Mouse (Mus musculus) heart, embryonic 11.5 days (tissue): ENCODE data around the gene Dpf2. TPM values are rescaled to one million over a fixed set of nuclear protein-coding genes. Genes with fewer than 3 reads are reported as not detected.
A peak's percentile ranks its signal among the peaks of the same experiment; 100 is the strongest.

Source experiments
- ATAC-seq: fragments of 200-750 bp; cut with Nextera tagmentation; replicated peaks from 2 replicates; pipeline ENCODE4 v1.8.0; 2017; ENCODE audit warnings: moderate library complexity; ENCODE audit not compliant: insufficient number of reproducible peaks, low FRiP score, low TSS enrichment
- H3K27ac ChIP-seq: fragments of 300-500 bp; sonication (generic); 2 replicates; pipeline ENCODE4 v1.5.1; 2014; ENCODE audit warnings: mild to moderate bottlenecking, low read depth, low read length
- H3K27me3 ChIP-seq: fragments of 300-500 bp; sonication (generic); 2 replicates; pipeline ENCODE4 v1.6.1; 2014; ENCODE audit warnings: mild to moderate bottlenecking, low read length, mixed read lengths; ENCODE audit not compliant: control insufficient read depth, insufficient read depth
- H3K36me3 ChIP-seq: fragments of 300-500 bp; sonication (generic); 2 replicates; pipeline ENCODE4 v1.6.1; 2014; ENCODE audit warnings: mild to moderate bottlenecking, low read length, moderate library complexity, mixed read lengths; ENCODE audit not compliant: control insufficient read depth, insufficient read depth
- H3K4me1 ChIP-seq: fragments of 300-500 bp; sonication (generic); 2 replicates; pipeline ENCODE4 v1.6.1; 2014; ENCODE audit warnings: low read length; ENCODE audit not compliant: control insufficient read depth, insufficient read depth
- H3K4me2 ChIP-seq: fragments of 300-500 bp; sonication (generic); 2 replicates; pipeline ENCODE4 v1.6.1; 2014; ENCODE audit warnings: mild to moderate bottlenecking, moderate library complexity
- H3K4me3 ChIP-seq: fragments of 300-500 bp; sonication (generic); 2 replicates; pipeline ENCODE4 v1.5.1; 2014; ENCODE audit warnings: low read depth, low read length
- H3K9ac ChIP-seq: fragments of 300-500 bp; sonication (generic); 2 replicates; pipeline ENCODE4 v1.6.1; 2014; ENCODE audit warnings: mild to moderate bottlenecking, low read depth, low read length, moderate library complexity
- H3K9me3 ChIP-seq: fragments of 300-500 bp; sonication (generic); replicated peaks from 2 replicates; pipeline ENCODE4 v1.6.1; 2016; ENCODE audit warnings: low read length; ENCODE audit not compliant: control insufficient read depth
- WGBS: fragments of 180-500 bp; shearing (Covaris S2); extraction: QIAGEN DNeasy Blood & Tissue Kit; methylation state at CpG from one replicate; pipeline ENCODE4 v1.1.7; 2014; ENCODE audit not compliant: insufficient replicate concordance; 5-methylcytosine and 5-hydroxymethylcytosine counted together
- polyA plus RNA-seq: library from polyadenylated mRNA; unstranded; fragments of >200 nt; fragmentation: Nextera tagmentation; extraction: Ambion mirVana; gene quantifications from 2 replicates; pipeline ENCODE4 v1.2.1, GENCODE M21; 2014

Dpf2 gene
- polyA plus RNA-seq, 1 experiment from 2014 or later, result 105 TPM

DNA sequence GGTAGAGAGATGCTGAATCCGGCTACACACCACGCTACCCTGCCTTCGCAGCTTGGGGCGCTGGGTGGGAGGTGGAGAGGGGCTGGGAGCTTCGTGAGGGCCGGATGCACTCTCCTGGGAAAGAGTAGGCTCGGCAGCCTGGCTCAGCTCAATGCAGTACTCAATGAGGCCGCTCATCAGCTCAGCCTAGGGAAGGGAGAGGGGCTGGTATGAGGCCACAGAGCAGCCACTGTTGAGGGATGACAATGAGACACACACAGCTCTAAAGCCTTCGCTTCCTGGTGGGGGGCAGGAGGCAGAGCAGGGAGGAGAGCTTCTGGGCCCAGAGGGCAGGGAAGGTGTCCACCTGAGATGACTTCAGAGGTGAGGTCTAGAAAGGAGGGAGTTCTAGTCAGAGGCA is 56.2 kb downstream of the Dpf2 start:
- H3K27me3 ChIP-seq, result no peaks in the 10 kb centered on the region
- no peak overlapping the region for H3K9ac ChIP-seq
- no peak for ATAC-seq
- H3K27ac ChIP-seq, result no peak overlapping the region
- H3K4me2 ChIP-seq, result no peak overlapping the region
- peaks cover 16% of the 10 kb centered on the region for H3K4me1 ChIP-seq
- no peaks in the 10 kb centered on the region for H3K9me3 ChIP-seq
- no peak overlapping the region for H3K4me3 ChIP-seq
- peaks cover 40% of the 10 kb centered on the region for H3K36me3 ChIP-seq
- 81% methylated on average over 9 of the region's 9 CpGs for WGBS

DNA sequence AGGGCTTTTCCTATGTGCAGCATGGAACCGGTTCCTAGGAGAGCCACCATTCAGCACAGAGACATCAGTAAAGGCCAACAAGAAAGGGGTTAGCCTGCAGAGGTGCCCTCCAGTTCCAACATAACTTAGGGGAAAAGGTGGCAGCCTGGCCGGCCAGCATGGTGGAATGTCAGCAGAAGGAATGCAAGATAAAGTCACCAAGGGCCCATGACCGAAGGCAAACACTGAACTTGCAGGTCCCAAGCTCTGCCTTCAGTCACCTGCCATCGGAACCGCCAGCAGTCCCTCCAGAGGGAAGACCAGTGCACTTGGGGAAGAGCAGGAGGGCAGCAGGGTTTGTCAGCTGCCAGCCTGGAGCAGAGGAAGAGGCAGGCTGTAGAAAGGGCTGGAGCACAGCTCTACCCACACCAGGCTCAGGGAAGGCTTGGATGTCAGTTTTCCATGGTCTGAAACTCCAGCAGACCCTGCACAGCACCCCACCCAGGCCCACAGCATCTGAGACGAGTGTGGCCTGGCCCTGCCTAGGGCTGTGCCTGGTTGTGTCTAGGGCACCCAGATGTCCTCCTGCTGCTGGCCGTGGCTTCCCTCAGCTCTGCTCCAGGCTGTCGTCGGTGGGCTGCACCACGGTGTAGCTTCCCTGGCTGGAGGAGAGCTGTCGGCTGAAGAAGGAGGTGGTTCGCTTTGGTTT is 60.6 kb downstream of the Dpf2 start:
- Histone ChIP-seq H3K36me3 (peaks cover 19% of the 10 kb centered on the region), H3K4me2 (0 out of 2 replicates have a peak overlapping the region, but pooled peaks have one; percentile 6), H3K9me3 (no peaks in the 10 kb centered on the region), H3K27ac (peak overlapping the region; percentile 65), H3K4me3 (no peak overlapping the region), H3K9ac (peak overlapping the region; percentile 59), H3K4me1 (peaks cover 52% of the 10 kb centered on the region), H3K27me3 (no peaks in the 10 kb centered on the region)
- no peak for ATAC-seq
- WGBS, result 56% methylated on average over 12 of the region's 12 CpGs

DNA sequence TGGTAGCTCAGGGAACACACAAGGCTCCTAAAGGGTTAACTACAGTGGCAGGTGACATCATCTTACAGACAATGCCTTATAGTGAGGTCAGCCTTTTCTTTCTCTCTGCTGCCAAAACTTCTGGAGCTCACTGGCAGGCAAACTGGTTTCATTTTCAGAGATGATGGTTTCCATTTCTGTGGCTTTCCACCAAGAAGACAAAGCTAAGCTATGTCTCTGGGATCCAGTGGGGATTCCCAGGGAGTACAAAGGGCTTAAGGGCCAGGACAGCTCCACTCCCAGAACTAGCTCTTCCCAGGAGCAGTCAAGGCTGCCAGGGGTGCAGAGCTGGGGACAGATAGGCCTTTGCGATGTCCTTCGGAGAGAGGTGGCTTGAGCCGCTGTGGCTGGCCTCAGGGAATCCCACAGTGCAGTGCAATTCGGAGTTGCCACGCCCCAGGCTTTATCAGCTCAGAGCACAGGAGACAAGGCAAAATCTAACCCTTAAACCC is 61.3 kb downstream of the Dpf2 start:
- Histone ChIP-seq H3K9ac (peak overlapping the region; percentile 61), H3K4me3 (no peak overlapping the region), H3K36me3 (peaks cover 16% of the 10 kb centered on the region), H3K27ac (peak overlapping the region; percentile 65), H3K4me2 (peak overlapping the region; percentile 31), H3K9me3 (no peaks in the 10 kb centered on the region), H3K27me3 (no peaks in the 10 kb centered on the region), H3K4me1 (peaks cover 58% of the 10 kb centered on the region)
- no peak for ATAC-seq
- WGBS, result 38% methylated on average over 5 of the region's 5 CpGs

DNA sequence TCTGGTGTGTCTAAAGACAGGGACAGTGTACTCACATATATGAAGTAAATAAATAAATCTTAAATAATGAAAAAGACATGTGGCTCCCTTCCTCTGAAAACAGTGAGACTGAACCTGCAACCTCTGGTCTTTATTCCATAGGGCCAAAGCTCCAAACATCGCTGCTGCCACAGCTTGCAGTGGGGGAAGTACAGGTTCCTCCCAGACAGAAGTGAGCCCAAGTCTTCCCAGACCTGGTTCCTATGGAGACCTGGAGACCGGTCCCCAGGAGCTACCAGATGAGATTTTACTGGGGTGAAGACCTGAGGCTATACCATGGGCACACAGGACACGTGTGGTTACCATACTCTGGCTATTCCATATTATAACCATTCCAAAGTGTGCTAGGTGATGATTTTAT is 62.0 kb downstream of the Dpf2 start:
- no peaks in the 10 kb centered on the region for H3K27me3 ChIP-seq
- H3K9me3 ChIP-seq, result no peaks in the 10 kb centered on the region
- H3K4me3 ChIP-seq, result no peak overlapping the region
- H3K36me3 ChIP-seq, result peaks cover 14% of the 10 kb centered on the region
- no peak overlapping the region for H3K9ac ChIP-seq
- no peak overlapping the region for H3K4me2 ChIP-seq
- peaks cover 60% of the 10 kb centered on the region for H3K4me1 ChIP-seq
- ATAC-seq, result no peak
- no peak overlapping the region for H3K27ac ChIP-seq
- WGBS, result 84% methylated on average over 3 of the region's 3 CpGs

DNA sequence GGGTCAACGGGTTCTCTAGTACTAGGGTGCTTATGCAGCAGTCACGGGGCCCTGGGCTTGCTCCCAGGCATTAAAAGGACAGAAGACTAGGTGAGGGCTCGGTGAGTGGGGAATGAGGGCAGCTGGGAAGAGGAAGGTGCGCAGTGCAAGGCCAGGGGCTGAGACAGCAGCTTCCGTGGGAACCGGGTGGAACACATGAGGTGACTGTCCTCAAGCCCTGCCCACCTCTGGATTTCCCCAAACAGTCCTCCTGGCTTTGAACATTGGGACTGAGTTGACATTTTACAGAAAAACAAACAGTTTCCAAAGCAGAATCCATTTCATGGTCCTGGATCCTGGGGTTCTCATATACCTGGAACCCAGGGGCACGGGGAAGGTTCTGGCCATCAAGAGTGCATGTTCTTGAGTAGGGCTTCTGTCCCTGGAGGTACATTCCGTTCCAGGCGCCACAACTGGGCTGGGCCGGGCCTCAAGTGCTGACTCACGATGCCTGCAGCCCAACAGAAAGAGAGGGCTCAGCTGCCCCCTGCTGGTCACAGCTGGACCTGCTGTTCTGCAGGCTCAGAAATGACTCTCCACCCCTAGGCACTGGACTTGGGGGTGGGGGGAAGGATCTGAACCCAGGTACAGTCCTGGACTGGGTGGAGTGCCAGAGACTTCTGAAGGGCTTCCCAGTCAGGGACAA is 62.8 kb downstream of the Dpf2 start:
- 0 out of 2 replicates have a peak overlapping the region, but pooled peaks have one; percentile 5 for H3K4me3 ChIP-seq
- H3K36me3 ChIP-seq, result peaks cover 11% of the 10 kb centered on the region; the same call in 1 of the 2 replicates
- H3K9ac ChIP-seq, result peak overlapping the region; percentile 0; the same call in 1 of the 2 replicates
- peak overlapping the region; percentile 51 for H3K27ac ChIP-seq
- peaks cover 66% of the 10 kb centered on the region for H3K4me1 ChIP-seq
- ATAC-seq, result peak; percentile 12; the same call in 1 of the 2 replicates
- peak overlapping the region; percentile 29; the same call in 1 of the 2 replicates for H3K4me2 ChIP-seq
- no peaks in the 10 kb centered on the region for H3K27me3 ChIP-seq
- H3K9me3 ChIP-seq, result no peaks in the 10 kb centered on the region
- 28% methylated on average over 11 of the region's 11 CpGs for WGBS

DNA sequence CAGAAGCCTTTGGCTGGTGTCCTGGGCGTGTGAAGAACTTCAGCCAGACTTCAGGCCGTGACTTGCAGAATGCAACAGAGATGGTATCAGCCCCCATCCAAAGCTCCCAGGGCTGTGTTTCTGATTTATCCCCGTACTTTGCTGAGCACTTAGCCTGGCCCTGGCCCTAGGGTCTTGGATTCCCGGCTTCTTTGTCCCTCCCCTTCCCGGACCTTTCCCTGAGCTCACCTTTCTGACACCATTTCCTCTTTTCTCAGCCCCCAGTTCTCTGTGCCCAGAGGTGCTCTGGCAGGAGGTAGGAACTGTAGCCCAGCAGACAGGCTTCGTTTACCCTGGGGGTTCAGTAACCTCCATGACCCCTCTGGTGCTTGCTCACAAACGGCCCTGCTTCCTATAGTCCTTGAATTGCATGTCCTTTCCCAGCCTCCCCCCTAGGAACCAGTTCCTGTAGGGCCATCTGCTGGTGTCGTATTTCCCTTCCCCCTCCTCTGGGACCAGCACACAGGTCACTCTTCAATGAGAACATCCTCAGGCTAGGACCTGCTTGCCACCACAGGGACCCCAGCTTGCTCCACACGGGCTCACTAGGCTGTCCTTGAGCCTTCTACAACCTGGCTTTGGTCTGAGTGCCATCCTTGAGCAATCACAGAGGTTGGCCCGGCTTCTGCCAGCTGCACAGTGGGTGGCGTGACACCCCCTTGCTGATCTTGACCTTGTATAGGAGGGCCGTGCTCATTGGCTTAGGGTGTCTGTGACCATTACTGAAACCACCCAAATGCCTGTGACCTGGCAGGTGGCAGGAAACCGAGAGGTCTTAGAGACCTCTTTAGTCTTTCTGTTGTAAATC is 63.8 kb downstream of the Dpf2 start:
- Histone ChIP-seq H3K36me3 (peaks cover 6% of the 10 kb centered on the region; the same call in 1 of the 2 replicates), H3K9ac (peak overlapping the region; percentile 67), H3K4me3 (0 out of 2 replicates have a peak overlapping the region, but pooled peaks have one; percentile 8), H3K4me1 (peaks cover 75% of the 10 kb centered on the region), H3K27ac (peak overlapping the region; percentile 97), H3K27me3 (no peaks in the 10 kb centered on the region), H3K4me2 (peak overlapping the region; percentile 63), H3K9me3 (no peaks in the 10 kb centered on the region)
- ATAC-seq, result no peak
- 32% methylated on average over 13 of the region's 13 CpGs for WGBS

DNA sequence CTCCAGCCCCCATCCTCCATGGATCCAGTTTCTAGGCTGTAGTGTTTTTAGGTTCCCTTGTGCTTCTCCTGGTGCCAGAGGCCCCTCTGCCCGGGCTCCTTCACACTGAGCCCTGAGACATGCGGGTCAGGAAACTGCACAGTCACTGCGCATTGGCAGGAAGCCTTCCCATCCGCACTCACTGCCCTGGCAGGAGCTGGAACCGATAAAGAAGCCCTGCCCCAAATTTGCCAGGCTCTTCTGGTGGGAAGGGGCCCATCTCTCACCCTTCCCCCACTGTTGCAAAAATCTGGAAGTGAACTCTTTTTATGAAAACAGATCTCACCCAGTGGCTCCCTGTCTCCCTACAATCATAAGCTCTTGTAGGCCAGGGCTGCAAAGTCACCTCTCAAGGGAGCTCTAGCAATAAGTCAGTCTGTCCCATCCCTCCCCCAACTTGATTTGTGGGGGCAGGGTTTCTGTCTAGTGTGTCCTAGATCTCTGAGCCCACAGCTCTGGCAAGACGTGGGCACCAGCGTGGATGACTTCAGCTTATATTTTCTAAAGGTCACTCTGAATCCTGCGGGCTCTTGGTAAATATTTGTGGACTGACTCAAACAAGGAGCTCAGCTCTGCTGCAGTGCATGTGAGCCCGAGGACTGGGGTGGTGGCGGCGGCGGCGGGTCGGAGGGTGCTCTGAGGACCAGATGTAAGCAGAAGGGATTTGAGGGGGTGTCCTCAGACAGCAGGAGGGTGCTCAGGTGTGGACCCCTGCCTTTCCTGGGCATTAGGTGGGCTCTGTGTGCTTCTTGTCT is 64.6 kb downstream of the Dpf2 start:
- Histone ChIP-seq H3K4me2 (peak overlapping the region; percentile 63), H3K9ac (peak overlapping the region; percentile 67), H3K27me3 (no peaks in the 10 kb centered on the region), H3K36me3 (peaks cover 6% of the 10 kb centered on the region; the same call in 1 of the 2 replicates), H3K27ac (peak overlapping the region; percentile 97), H3K9me3 (no peaks in the 10 kb centered on the region), H3K4me1 (peaks cover 83% of the 10 kb centered on the region), H3K4me3 (0 out of 2 replicates have a peak overlapping the region, but pooled peaks have one; percentile 8)
- no peak for ATAC-seq
- 41% methylated on average over 14 of the region's 14 CpGs for WGBS
